In genomic region chr19:53142190-53143107, GRCm38 (mm10) we compare ENCODE assay signal across 8 mouse cellular contexts. TPM values are rescaled to one million over a fixed set of nuclear protein-coding genes. Genes with fewer than 3 reads are reported as not detected.
A peak's percentile ranks its signal among the peaks of the same experiment; 100 is the strongest.
DNase-seq lines count a peak whose midpoint lies in the region; ATAC-seq and TF ChIP-seq lines count a peak whose summit lies in the region.

No protein-coding gene starts in this region.

- no peaks in the 10 kb centered on the region for H3K36me3 ChIP-seq in hindbrain, embryonic 10.5 days
- H3K36me3 ChIP-seq in lung, postnatal 0 days (ENCODE audit: insufficient read depth, low read length) = no peaks in the 10 kb centered on the region

- peak overlapping the region; percentile 86 for H3K4me2 ChIP-seq in lung, postnatal 0 days (replicated peaks; ENCODE audit: low read depth, low read length)

- no peak for TF ChIP-seq EP300 in lung, postnatal 0 days (IDR thresholded peaks at IDR 0.05)

- H3K4me1 ChIP-seq in hindbrain, embryonic 10.5 days (replicated peaks) = peaks cover 40% of the 10 kb centered on the region
- peaks cover 7% of the 10 kb centered on the region; the same call in 1 of the 2 replicates for H3K4me1 ChIP-seq in lung, postnatal 0 days (ENCODE audit: insufficient read depth, low read depth, low read length)

- DNase-seq in MN1 (ENCODE audit: low spot score) = peak; percentile 99
- peak; percentile 100 for DNase-seq in cerebellum, adult 9-10 months
- peak; percentile 100 for DNase-seq in hindbrain, embryonic 10.5 days (ENCODE audit: low spot score)
- peak; percentile 100 for DNase-seq in layer of hippocampus, adult 9-11 months
- peak; percentile 99 for DNase-seq in lung, postnatal 0 days (ENCODE audit: low spot score)
- peak; percentile 99 for DNase-seq in ovary, postnatal 14 days (ENCODE audit: low spot score)
- DNase-seq in thymus, postnatal 14 days = peak; percentile 100

- H3K9ac ChIP-seq in lung, postnatal 0 days (replicated peaks; ENCODE audit: low read depth) = peak overlapping the region; percentile 90

- under 1% methylated on average over 84 of the region's 84 CpGs for WGBS in hindbrain, embryonic 10.5 days
- 2% methylated on average over 80 of the region's 84 CpGs for WGBS in lung, postnatal 0 days

- H3K27ac ChIP-seq in hindbrain, embryonic 10.5 days = peak overlapping the region; percentile 94
- peak overlapping the region; percentile 90 for H3K27ac ChIP-seq in lung, postnatal 0 days (ENCODE audit: low read length)

- peak; percentile 77 for ATAC-seq in frontal cortex, adult (ENCODE audit: low TSS enrichment)
- peak; percentile 95 for ATAC-seq in lung, postnatal 0 days

- TF ChIP-seq CTCF in lung, postnatal 0 days (IDR thresholded peaks at IDR 0.05) = peak; percentile 72

- peak overlapping the region; percentile 95 for H3K4me3 ChIP-seq in hindbrain, embryonic 10.5 days
- H3K4me3 ChIP-seq in lung, postnatal 0 days (ENCODE audit: low read depth, low read length) = peak overlapping the region; percentile 94

- H3K9me3 ChIP-seq in hindbrain, embryonic 10.5 days = 0 out of 2 replicates have a peak, but pooled peaks cover 3% of the 10 kb centered on the region
- H3K9me3 ChIP-seq in lung, postnatal 0 days (ENCODE audit: low read length) = no peaks in the 10 kb centered on the region

- peaks cover 29% of the 10 kb centered on the region for H3K27me3 ChIP-seq in hindbrain, embryonic 10.5 days (ENCODE audit: insufficient read depth, poor library complexity, severe bottlenecking)
- no peaks in the 10 kb centered on the region for H3K27me3 ChIP-seq in lung, postnatal 0 days (replicated peaks; ENCODE audit: insufficient read depth, low read length)

RNA-seq across cellular contexts. Expression of gene Add3, which starts 2.2 kb away (rescaled TPM):
- 45.9 and 56.5 TPM in 2 replicates for polyA plus RNA-seq in hindbrain, embryonic 10.5 days (2016; fragmentation: Nextera tagmentation; extraction: Ambion mirVana)
- polyA plus RNA-seq in lung, postnatal 0 days (2015; fragmentation: Nextera tagmentation; extraction: Ambion mirVana) = 92.9 and 100 TPM in 2 replicates

Comparison
In these comparisons a context has a peak if more than half of its experiments do, and no peak if none do; other contexts are left out.
1. Peak in every context shown above with its lines: DNase-seq, ATAC-seq, H3K4me3 ChIP-seq and H3K27ac ChIP-seq.